Mouse (Mus musculus) left cerebral cortex, postnatal 25 days (tissue): Measurements from ENCODE around the gene Ankrd33. TPM values are rescaled to one million over a fixed set of nuclear protein-coding genes. Genes with fewer than 3 reads are reported as not detected.

Experiments
- DNase-seq, 2 experiments: peaks; one replicate each; pipeline ENCODE4 v3.0.0; 2022; ENCODE audit warnings: low spot score in 2 of 2, mixed read lengths in 1 of 2
- intact Hi-C: fragments of 180-260 bp; cut with DNase I; formaldehyde crosslinking; loops from one replicate; pipeline ENCODE4 v1.15.1; 2025
- total RNA-seq, 2 experiments: library from RNA; stranded (reverse); gene quantifications; 2 replicates each; pipeline ENCODE4 v1.2.3; 2021

Gene Ankrd33
- not detected for total RNA-seq

DNA sequence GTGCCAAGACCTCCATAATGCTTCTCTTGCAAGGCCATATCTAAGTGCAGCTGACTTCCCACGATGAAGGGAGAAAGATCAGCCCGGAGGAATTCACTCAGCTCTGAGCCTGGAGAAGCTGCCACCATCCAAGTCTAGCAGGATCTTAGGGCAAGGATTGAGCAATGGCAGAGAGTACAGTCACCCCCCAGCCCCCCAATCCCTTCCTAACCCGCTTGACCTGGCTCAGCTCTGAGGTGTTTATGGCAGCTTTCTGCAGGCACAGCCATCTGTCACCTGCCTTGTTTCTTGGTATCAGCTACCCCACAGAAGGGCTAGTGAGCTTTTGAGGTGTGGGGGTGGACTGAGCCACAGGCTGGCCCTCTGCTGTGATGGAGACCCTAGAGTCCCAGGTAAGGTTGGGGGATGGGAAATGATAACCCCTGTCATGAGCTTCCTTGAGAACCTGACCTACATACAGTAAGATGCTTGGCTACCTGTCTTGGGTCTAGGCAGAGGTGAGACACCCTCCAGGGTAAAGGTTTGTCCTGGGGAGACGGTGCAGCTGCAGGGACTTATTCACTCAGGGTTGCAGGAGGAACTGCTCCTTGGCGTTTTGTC, at the start of gene Ankrd33:
Gene Ankrd33, plus strand, starts transcription at position 245 of the 600 bp plus-strand sequence.
- DNase-seq: no peak
- intact Hi-C loops: no loop called here

DNA sequence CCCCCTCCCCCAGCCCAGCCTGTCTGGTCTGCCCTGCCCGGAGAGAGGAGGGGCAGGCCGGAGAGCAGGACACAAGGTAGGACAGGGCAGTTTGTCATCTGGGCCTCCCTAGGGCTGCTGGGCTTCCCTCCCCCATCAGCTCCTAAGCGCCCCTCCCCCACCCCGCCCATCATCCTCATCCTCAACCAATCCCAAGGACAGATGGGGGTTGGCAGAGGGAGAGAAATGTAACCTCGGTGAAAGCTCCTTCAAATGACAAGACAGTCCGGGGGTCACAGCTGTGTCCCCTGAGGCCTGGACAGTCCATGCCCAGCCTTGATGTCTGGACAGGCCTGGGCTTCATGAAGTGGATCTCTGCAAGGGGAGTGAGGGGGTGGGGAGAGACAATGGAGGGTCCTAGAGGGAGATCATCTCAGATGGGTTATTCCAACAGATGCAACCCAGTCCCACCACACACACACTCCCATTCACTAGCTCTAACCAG, 49.1 kb upstream of the Ankrd33 start:
- DNase-seq: no peak
- intact Hi-C loops: no loop called here

DNA sequence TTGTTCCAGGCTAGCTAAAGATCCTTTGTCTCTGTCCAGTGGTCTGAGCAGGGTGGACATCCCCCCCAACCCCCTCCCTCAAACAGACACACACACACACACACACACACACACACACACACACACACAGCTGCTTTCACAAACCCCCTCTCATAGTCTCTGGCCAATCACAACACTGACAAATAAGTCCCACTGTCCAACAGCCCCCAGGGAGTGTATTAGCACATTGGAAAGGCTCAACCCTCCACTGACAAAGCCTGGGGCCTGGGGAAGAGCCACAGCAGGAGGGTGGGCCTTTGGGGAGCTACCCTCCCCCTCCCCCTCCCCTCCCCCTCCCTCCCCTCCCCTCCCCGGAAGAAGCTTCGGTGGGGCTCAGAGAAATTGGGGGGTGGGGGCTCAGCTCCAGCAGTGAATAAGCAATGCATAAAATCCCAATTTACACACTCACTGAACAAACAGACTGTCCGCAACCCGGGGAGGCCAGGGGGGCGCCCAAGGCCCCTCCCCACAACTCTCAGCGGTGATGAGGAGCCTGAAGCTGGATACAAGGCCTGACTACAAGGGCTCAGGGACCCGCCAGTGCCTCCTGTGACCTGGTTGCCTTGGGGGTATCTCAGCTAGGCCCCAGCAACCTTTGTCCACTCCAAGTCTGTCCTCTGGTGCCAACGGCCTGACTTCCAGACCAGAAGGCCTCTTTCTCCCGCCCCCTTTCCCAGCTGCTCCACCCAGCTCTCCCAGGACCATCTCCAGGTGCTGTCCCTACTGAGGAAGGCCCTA, 48.4 kb upstream of the Ankrd33 start:
- intact Hi-C loops: no loop called here
- DNase-seq: no peak

DNA sequence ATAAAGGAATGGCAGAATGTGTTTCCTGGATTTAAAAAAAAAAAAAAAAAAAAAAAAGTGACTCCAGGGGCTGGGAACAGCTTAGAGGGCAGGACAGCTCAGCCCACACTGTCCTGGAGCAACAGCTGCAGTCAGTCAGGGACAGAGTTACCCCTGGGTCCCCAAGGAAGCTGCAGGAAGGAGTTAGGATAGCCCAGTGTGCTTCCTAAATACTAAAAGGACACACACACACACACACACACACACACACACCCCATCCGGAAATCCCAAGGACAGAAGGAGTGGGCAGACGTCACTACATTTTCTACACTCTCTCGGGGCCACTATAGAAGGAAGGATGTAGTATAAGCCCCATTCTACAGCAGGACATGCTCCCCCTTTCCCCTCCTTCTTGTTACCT, 47.5 kb upstream of the Ankrd33 start:
- no peak for DNase-seq
- intact Hi-C loops: no loop called here

DNA sequence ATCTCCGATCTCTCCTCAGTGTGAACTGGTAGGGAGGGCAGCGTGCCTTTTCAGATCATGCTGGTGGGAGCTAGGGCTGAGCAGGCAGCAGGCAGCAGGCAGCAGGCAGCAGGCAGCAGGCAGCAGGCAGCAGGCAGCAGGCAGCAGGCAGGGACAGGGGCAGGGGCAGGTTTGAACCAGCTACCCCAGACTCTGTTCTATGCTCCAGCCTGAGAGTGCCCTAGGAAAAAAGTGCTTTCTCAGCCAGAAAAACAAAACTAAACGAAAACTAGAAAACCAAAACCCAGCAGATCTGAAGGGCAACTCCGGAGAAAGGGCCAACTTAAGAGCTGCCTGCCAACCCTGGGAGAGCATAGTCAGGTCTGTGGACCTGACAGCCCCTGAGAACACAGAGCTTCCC, 46.9 kb upstream of the Ankrd33 start:
- intact Hi-C loops: no loop called here
- DNase-seq: no peak

DNA sequence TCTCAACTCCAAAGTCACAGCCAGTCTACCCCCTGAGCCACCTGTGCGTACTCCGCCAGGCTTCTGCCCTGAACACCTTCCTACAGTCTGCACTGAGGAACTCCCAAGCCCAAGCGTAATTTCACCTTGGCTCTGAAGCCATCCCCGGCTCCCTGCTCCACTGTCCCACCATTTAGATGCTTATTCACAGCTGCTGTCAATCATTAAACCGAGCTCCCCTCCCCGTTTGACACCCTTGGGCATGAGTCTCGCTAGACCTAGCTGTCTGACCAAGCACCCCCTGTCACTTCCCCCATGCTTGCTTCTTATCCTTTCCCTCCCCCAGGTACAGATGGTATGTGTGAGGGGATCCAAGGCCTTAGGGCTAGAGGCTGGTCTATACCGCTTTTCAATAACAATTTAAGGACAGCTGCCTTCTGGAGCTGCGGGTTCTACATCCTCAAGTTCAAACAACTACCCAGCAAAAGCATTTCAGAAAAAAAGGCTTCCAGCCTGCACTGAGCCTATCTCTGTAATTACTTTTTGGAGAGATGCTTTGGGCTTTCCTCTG, 45.8 kb upstream of the Ankrd33 start:
- intact Hi-C loops: no loop called here
- no peak for DNase-seq

DNA sequence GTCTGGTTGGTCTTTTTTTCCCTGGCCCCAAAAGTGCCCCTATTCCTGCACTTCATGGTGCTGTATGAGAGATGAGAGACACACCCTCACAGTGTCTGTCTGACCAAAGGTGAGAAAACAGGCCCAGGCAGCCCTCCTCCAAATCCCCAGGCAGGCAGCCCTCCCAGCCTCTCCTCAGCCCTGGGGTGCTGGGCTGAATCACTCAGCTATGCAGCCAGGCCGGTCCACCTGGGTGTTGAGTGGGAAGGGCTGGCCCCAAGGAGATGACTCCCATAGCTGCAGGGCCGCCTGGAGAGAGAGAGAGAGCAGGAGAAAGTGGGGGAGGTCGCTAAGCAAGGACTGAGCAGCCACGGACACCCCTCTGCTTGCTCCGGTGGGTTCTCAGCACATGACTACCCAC, 44.8 kb upstream of the Ankrd33 start:
- DNase-seq: no peak
- intact Hi-C loops: no loop called here

DNA sequence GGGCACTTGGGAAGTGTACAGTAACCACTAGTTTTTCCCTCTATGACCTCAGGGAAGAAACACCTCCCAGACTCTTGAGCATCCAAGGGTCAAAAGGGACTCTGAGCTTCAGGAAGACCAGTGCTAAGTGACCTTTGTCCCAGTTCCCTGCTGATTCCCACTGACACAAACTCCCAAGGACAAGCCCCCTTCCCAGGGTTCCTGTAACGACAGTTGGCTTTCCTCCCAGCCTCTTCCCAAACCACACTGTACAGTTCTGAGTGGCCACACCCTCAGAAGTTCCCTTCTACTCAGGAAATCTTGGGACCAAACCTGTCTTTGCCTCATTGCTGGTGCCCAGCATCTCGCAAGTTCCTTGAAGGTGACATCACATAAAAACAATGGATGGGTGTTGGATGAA, 42.8 kb upstream of the Ankrd33 start:
- DNase-seq: no peak
- intact Hi-C loops: no loop called here

DNA sequence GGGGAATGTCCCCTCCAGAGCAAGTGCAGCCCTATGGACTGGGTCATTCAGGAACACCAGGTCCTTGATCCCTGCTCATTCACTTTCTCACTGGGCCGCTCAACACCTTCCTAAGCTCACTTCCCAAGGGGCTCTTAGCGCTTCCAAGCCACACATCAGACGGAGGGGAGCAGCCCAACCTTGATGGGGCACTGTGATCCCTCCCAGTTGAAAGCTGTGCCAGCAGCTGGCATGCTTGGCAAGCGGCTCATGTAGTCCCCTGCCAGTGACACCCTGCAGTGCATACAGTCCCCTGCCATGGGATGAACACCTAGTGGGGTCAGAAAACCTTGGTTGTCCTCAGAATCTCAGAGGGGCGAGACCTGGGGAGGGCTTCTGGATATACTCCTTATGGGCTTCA, 41.5 kb upstream of the Ankrd33 start:
- no peak for DNase-seq
- intact Hi-C loops: no loop called here

DNA sequence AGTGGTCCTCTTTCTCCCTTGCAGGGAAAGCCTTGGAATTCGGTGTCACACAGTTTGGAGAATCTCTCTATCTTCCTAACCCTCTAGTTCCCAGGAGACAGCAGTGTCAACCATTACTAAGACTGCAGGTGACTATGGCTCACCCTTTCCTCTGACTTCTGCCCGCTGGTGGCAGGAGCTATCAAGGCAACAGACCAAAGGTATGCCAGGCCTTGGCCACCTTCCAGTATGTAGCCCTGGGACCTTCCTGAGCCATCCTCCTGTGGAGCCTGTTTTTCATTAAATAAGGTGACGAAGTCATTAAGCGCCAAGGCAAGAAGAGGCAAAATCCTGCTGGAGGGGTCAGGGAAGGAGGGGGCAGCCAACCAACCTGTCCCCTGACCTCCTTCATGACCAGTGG, 40.4 kb upstream of the Ankrd33 start:
- no peak for DNase-seq
- intact Hi-C loops: no loop called here

DNA sequence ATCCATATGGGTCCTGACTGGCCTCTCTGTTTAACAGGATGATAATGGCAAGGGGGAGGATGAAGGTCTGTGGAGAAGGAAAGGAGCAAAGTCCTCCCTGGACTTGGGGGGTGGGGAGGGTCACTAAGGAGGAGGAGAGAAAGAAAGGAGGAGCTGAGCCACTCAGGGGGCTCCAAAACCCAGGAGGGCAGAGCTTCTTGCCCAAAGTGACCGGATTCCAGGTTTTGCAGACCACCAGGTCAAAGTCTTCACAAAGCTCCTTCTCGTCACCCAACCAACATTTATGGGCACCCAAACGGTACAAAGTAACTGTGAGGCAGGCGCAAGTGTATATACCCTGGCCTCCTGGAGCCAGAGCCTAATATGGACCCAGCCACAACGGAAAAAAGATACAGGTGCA, 39.9 kb upstream of the Ankrd33 start:
- intact Hi-C loops: no loop called here

DNA sequence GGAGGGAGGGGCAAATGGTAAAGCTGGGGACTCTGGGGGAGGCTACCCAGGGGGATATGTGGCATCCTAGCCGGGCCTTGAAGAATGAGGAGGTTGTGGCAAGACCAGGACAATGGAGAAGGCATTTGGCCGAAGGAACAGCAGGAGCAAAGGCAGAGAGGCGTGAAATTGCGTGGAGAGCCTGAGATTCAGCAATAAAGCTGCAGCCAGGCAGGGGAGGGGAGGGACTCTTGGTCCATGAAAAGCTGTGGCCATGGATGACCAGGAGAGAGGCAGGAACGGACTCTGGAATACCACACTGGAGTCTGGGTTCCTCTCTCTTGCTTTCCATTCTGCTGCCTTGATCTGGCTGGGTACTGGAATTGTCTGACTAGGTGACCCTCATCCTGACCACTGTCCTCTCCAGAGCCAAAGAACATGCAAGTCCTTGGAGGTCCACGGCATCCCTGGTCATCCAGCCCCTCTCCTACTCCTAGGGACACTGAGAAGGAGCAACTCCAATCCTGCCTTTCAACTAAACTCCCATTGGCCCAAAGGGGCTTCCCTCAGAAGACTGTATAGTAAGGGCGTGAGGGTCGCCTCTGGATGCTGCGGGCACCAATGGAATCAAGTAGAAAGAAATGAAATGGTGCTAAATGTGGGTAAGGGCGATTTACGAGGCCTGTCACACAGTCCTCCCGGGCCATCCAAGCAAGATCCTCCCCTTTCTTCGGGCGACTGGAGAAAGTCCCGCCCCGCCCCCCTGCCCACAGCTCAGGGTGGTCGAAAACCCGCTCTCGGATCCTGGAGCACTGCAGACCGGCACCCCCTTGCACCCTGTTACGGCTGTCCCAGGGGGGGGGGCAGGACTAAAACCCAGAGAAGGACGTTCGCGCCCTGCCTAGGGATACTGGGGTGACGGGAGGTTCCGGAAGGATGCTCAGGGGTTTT, 39.2 kb upstream of the Ankrd33 start:
- intact Hi-C loops: no loop called here
- DNase-seq: no peak

More for the DNA sequence above, 39.9 kb upstream of the Ankrd33 start:
- DNase-seq: no peak

DNA sequence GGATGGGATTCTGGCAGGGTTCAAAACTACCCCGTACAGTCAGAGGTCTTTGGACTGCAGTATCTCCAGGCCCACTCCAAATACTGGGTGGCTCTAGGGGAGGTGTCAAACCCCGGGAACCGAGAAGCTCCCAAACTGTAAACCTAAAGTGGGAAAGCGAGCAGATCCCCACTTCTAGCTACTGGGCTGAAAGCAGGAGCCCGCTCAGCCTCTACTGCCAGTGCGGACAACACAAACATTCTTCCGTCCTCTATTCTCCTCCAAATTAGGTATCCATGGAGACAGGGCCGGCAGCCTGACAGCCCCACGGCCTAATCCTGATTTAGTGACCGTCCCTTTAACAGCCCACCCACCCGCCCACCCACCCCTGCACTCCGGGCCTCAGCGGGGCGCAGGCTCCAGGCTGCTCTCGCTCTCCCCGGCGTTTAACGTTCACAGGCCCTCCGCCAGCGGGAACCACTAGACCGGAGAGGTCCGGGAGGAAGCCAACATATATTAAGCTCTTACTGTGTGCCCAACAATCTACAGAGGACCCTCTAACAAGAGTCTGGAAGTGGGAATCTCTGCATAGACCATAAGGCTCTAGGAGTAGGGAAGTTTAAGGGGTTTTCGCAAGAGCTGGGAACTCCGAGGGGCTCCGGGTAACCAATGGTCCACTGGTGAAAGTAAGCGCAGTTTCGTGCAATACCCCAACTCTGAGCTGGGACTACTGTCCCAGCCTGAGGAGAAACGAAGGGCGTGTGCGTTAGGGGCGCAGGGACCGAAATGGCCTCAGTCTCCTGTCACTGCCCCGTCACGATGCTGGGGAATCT, 38.3 kb upstream of the Ankrd33 start:
- intact Hi-C loops: no loop called here

DNA sequence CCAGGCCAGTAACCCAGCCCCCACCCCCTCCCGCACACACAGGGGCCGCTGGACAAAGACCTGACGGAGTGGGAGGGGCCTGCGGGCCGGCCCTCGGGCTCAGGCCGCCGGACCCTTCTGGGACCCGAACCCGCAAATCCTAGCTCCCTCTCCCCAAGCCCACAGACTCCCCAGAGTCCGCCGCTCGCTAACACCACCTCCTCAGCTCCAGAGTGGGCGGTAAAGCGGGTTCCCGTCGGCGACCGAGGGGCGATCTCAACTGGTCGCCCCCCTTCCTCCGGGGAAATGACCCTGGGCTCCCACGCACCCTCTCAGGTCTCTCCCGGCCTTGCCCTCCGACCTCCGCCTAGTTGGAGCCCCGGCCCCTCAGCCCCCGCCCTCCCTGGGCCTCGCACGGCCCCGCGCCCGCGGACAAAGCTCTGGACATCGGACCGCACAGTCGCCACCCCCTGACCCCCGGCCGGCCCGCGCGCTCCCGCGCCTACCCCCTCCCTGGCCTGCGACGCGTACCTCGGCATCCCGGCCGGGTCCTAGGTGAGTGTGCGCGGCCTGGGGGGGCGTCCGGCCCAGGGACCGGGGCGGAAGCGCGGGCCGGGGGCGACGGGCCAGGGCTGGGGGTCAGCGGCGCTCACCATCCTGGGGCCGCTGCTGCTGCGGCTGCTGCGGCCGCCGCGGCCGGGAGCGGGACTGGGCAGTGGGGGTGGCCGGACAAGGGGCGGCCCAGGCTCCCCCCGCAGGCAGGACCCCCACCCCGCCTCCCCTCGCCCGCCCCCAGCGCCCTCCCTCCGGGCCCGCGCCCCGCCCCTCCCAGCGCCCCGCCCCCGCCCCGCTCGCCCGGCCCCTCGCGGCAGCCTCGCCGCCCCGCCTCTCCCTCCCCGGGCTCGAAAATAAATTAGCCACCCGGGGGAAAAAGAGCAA, 37.5 kb upstream of the Ankrd33 start, which contains the start of gene Fignl2:
Gene Fignl2, minus strand, starts transcription at position 755 of the 918 bp plus-strand sequence.
- DNase-seq: no peak
- intact Hi-C loops: no loop called here

More for the DNA sequence above, 38.3 kb upstream of the Ankrd33 start:
- DNase-seq: no peak

DNA sequence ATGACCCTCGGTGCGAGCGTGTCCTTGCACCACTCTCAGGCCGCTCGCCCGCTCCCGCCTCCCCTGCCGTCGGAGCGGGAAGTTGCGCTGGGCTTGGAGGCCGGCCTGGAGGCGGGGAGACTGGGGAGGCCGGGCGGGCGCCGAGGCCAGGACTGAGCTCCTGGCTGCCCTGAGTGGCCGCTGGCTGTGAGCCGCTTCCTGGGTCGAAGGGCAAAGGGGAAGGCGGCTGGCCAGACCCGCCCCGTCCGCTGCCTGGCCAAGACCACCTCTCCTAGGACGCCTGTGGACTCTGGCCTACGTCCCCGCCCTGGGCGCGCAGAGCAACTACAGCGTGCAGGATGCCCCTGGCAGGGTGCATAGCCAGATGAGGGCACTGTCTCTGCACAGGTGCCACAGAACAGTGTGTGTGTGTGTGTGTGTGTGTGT, 36.8 kb upstream of the Ankrd33 start:
- intact Hi-C loops: no loop called here
- DNase-seq: peak; percentile 52 to 64

DNA sequence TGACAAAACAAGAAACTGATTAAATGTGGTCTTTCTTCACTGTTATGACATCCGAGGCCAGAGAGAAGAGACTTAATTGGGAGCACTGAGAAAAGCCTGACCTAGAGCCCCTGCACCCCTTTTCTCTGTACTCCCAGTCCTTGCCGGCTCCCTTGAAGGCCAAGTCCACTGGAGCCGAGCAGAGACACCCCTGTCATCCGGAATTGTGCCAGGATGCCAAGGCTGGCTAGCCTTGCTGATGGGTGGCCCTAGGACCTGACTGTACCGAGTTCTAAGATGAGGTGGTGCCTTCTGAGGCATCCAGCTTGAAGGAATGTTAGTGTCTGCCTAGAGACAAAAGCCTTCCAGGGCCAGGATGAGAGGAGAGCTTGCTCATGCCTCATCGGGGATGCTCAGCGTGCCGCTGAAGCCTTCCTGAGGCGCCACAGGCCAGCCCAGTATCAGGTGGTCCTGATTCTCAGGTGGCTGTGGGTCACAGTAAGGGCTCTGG, 35.5 kb upstream of the Ankrd33 start:
- DNase-seq: no peak

DNA sequence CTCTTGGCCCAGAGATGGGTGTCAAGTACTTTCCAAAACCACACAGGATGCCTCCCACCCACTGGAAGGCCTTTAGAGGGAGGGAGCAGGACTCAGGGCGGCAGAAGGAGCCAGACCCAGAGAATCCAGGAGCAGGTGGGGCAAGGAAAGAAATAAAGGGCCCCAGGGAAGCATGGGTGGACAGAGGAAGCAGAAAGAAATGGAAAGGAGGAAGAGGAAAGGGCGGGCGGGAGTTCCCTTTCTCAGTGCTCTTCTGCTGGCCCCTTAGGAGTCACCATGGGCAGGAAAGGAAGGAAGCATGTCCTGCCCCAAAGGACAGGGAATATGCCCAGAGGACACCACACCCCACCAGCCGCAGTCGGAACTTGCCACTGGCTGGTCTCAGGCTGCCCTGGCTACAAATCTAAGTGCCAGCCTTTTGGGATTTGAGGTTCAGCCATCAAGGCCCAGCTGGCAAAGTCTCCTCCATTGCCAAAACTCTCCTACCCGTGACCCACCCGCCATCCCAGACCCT, 34.5 kb upstream of the Ankrd33 start:
- no peak for DNase-seq
- intact Hi-C loops: no loop called here

More for the DNA sequence above, 35.5 kb upstream of the Ankrd33 start:
- intact Hi-C loops: no loop called here

DNA sequence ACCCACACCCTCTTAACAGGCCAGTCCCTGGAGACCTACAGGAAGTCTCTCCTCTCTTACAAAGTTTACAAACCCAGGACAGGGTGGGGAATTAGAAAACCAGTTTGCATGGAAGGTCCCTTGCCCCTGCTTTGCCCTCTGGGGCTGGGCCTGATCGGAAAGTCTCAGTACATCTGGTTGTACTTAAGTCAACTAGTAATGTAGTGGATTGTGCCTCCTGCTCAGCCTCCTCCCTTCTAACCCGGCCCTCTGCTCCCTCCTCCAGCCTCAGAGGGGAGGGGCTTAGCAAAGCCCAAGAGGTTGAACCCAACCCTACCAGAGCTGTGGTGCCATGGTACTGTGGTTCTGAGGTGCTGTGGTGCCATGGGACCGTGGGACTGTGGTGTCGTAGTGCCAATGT, 33.3 kb upstream of the Ankrd33 start:
- intact Hi-C loops: no loop called here
- no peak for DNase-seq
